9 mouse cellular contexts compared by ENCODE assay signal in the genomic region with DNA sequence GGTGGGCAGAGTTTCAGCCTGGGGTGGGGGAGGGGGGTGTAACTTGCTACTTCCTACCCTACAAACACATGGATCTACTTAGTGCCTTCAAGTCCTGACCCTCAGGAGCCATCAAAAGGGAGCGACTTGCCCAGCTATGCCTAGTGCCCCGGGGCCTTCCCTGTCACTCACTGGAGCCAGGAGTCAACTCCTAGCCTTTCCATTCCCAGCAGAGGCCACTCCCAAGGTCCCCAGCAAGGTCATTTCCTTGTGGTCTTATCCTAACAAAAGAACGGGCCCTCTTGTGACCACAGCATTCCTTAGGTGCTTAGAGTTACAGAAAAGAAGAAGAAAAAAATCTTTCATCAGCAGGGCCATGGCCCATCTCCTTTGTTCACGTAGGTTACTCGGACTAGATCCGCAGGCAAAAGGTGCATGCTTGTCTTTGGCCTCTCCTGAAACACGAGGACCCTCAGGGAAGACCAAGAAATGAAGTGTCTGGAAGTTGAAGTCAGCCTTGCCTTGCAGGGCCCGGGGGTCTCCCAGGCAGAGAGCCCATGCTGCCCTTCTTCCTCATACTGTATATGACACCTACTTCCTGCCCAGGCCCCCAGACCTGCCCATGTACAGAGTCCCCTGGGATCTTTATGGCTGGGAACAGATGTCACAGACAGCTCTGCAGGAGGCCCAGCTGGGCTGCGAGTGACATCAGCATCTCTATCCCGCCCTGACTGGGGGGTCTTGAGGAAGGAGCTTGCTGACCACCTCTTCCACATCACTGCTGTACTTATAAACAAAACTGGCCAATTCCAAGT. TPM values are rescaled to one million over a fixed set of nuclear protein-coding genes. Genes with fewer than 3 reads are reported as not detected.
DNase-seq lines count a peak whose midpoint lies in the region; ATAC-seq lines count a peak whose summit lies in the region.
"Had no signal": no experiment of that assay in that cellular context is flagged by ENCODE, and none has a peak within 500 bp of the region (broad histone marks: within the 10 kb centered on the region; RNA-seq: fewer than 3 reads in every experiment).

No protein-coding gene starts in this region.

- H3K4me2 ChIP-seq in forebrain, embryonic 15.5 days (replicated peaks), result no peak overlapping the region

- ATAC-seq in forebrain, embryonic 15.5 days (replicated peaks), result no peak

- DNase-seq in forebrain, embryonic 10.5 days (ENCODE audit: extremely low spot score, low spot score), result peak; percentile 65
- DNase-seq in spleen, postnatal 36 days (ENCODE audit: low spot score in 2 of 2), result peak; percentile 60 to 70
- no peak for DNase-seq in spleen, postnatal 14 days (ENCODE audit: low spot score in 2 of 2)
- peak; percentile 60 for DNase-seq in kidney, postnatal 10 days
- DNase-seq in frontal cortex, adult 2 months (ENCODE audit: extremely low spot score in 1 of 2, low spot score in 1 of 2), result no peak
- no peak for DNase-seq in frontal cortex, postnatal 14 days (ENCODE audit: low spot score in 2 of 2)
- no peak for DNase-seq in thymus, postnatal 25 days
- DNase-seq: heart, postnatal 36 days had no signal

- peak overlapping the region; percentile 78 for H3K27ac ChIP-seq in forebrain, embryonic 10.5 days
- no peak overlapping the region for H3K27ac ChIP-seq in forebrain, embryonic 15.5 days (replicated peaks)

- no peaks in the 10 kb centered on the region for H3K36me3 ChIP-seq in forebrain, embryonic 10.5 days (replicated peaks)
- no peaks in the 10 kb centered on the region for H3K36me3 ChIP-seq in forebrain, embryonic 15.5 days

- H3K9me3 ChIP-seq in forebrain, embryonic 10.5 days, result no peaks in the 10 kb centered on the region
- H3K9me3 ChIP-seq in forebrain, embryonic 15.5 days, result no peaks in the 10 kb centered on the region

- H3K9ac ChIP-seq in forebrain, embryonic 15.5 days (replicated peaks), result no peak overlapping the region

- 44% methylated on average over 10 of the region's 10 CpGs for WGBS in forebrain, embryonic 10.5 days
- 60% methylated on average over 10 of the region's 10 CpGs for WGBS in forebrain, embryonic 15.5 days

- peaks cover 37% of the 10 kb centered on the region for H3K4me1 ChIP-seq in forebrain, embryonic 10.5 days
- H3K4me1 ChIP-seq in forebrain, embryonic 15.5 days, result peaks cover 17% of the 10 kb centered on the region

- no peaks in the 10 kb centered on the region for H3K27me3 ChIP-seq in forebrain, embryonic 10.5 days (ENCODE audit: poor library complexity, severe bottlenecking)
- no peaks in the 10 kb centered on the region for H3K27me3 ChIP-seq in forebrain, embryonic 15.5 days

- no peak overlapping the region for H3K4me3 ChIP-seq in forebrain, embryonic 10.5 days
- no peak overlapping the region for H3K4me3 ChIP-seq in forebrain, embryonic 15.5 days

RNA-seq across cellular contexts. Expression of gene Sik1, which starts 47.3 kb away (rescaled TPM):
- polyA plus RNA-seq in forebrain, embryonic 10.5 days (2016; fragmentation: Nextera tagmentation; extraction: Ambion mirVana), result 10.0 and 11.4 TPM in 2 replicates
- polyA plus RNA-seq in forebrain, embryonic 15.5 days (2015; fragmentation: Nextera tagmentation; extraction: Ambion mirVana), result 17.3 and 24.5 TPM in 2 replicates
- polyA plus RNA-seq in frontal cortex, adult 2 months (2012; rRNA removed), result 14.1 and 18.7 TPM in 2 replicates

Comparison
In these comparisons a context has a peak if more than half of its experiments do, and no peak if none do; other contexts are left out.
1. DNase-seq: peak in forebrain, embryonic 10.5 days (single experiment), spleen, postnatal 36 days (2 of 2) and kidney, postnatal 10 days (single experiment); none in spleen, postnatal 14 days (0 of 2), frontal cortex, adult 2 months (0 of 2), frontal cortex, postnatal 14 days (0 of 2) and thymus, postnatal 25 days (single experiment).